Comparison of ENCODE assay signal across 14 mouse cellular contexts in the genomic region with DNA sequence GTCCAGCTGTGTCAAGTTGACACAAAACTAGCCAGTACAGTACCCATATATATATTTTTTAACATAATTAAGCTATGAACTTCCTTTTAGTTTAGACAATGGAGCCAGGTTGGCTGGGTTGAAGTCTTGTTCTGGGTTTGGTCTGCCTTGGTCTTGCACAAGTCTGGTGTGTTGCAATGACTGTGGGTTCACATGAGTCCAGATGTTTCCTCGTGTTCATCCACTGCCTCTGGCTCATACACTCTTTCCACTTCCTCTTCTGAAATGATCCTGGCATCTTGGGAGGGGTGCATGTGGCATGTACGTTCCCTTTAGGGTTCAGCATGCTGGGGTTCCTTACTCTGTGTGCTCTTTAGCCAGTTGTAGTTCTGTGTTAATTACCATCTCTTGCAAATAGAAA. TPM values are rescaled to one million over a fixed set of nuclear protein-coding genes. Genes with fewer than 3 reads are reported as not detected.
DNase-seq lines count a peak whose midpoint lies in the region; ATAC-seq and TF ChIP-seq lines count a peak whose summit lies in the region.
"Had no signal": no experiment of that assay in that cellular context is flagged by ENCODE, and none has a peak within 500 bp of the region (broad histone marks: within the 10 kb centered on the region; RNA-seq: fewer than 3 reads in every experiment).

No protein-coding gene starts in this region.

- H3K9ac ChIP-seq in intestine, embryonic 14.5 days (ENCODE audit: low read length) = no peak overlapping the region
- H3K9ac ChIP-seq in intestine, embryonic 15.5 days = no peak overlapping the region
- H3K9ac ChIP-seq in liver, adult 2 months (ENCODE audit: low read depth, low read length) = no peak overlapping the region
- H3K9ac ChIP-seq: hindbrain, embryonic 13.5 days had no signal

- H3K27me3 ChIP-seq in intestine, embryonic 14.5 days (replicated peaks; ENCODE audit: control insufficient read depth, insufficient read depth, low read length) = no peaks in the 10 kb centered on the region
- no peaks in the 10 kb centered on the region for H3K27me3 ChIP-seq in intestine, embryonic 15.5 days (replicated peaks)
- no peaks in the 10 kb centered on the region for H3K27me3 ChIP-seq in liver, adult 2 months (ENCODE audit: control insufficient read depth, insufficient read depth, low read length)
- H3K27me3 ChIP-seq: hindbrain, embryonic 13.5 days had no signal

- no peak for ATAC-seq in intestine, embryonic 14.5 days (replicated peaks; ENCODE audit: low FRiP score, low TSS enrichment, low read depth)
- ATAC-seq in intestine, embryonic 15.5 days = no peak; the same call in 1 of the 2 replicates
- ATAC-seq in megakaryocyte progenitor cell, adult 5-6 weeks (replicated peaks; ENCODE audit: poor library complexity) = peak; percentile 100
- no peak for ATAC-seq in frontal cortex, adult (ENCODE audit: low TSS enrichment)

- no peak overlapping the region for H3K27ac ChIP-seq in intestine, embryonic 14.5 days (ENCODE audit: low read depth)
- no peak overlapping the region for H3K27ac ChIP-seq in intestine, embryonic 15.5 days
- H3K27ac ChIP-seq in liver, adult 2 months (replicated peaks; ENCODE audit: insufficient read depth, low read depth, low read length) = no peak overlapping the region
- H3K27ac ChIP-seq: forebrain, embryonic 10.5 days; hindbrain, embryonic 13.5 days had no signal

- no peak for TF ChIP-seq POLR2A in liver, adult 2 months (IDR thresholded peaks at IDR 0.05; ENCODE audit: extremely low read depth, insufficient read depth, low read length)

- H3K4me2 ChIP-seq in intestine, embryonic 14.5 days (ENCODE audit: low read length) = no peak overlapping the region
- no peak overlapping the region for H3K4me2 ChIP-seq in intestine, embryonic 15.5 days (replicated peaks)
- H3K4me2 ChIP-seq: hindbrain, embryonic 13.5 days had no signal

- no peak for TF ChIP-seq CTCF in liver, adult 2 months (IDR thresholded peaks at IDR 0.05; ENCODE audit: low read depth, low read length)

- no peaks in the 10 kb centered on the region for H3K79me2 ChIP-seq in liver, adult 2 months (ENCODE audit: control insufficient read depth, insufficient read depth, low read length)

- H3K36me3 ChIP-seq in intestine, embryonic 14.5 days (ENCODE audit: control insufficient read depth, insufficient read depth, low read length) = no peaks in the 10 kb centered on the region
- H3K36me3 ChIP-seq in intestine, embryonic 15.5 days = no peaks in the 10 kb centered on the region
- H3K36me3 ChIP-seq in liver, adult 2 months (ENCODE audit: control insufficient read depth, insufficient read depth, low read length) = no peaks in the 10 kb centered on the region
- H3K36me3 ChIP-seq: forebrain, embryonic 10.5 days; hindbrain, embryonic 13.5 days had no signal

- peak; percentile 33 for DNase-seq in intestine, embryonic 14.5 days (ENCODE audit: low spot score)
- DNase-seq in adrenal gland, postnatal 10 days = peak; percentile 40
- DNase-seq in liver, adult 2 months (ENCODE audit: extremely low read depth, low read depth, low spot score) = peak; percentile 95
- no peak for DNase-seq in B cell, adult 2 months
- no peak for DNase-seq in left cerebral cortex, adult 8-10 months (ENCODE audit: low spot score in 2 of 2)
- DNase-seq: cerebellum, postnatal 25 days; right cerebral cortex, postnatal 14 days; thymus, postnatal 4 days had no signal

- H3K4me1 ChIP-seq in intestine, embryonic 14.5 days (replicated peaks; ENCODE audit: control insufficient read depth, insufficient read depth, low read length) = no peaks in the 10 kb centered on the region
- H3K4me1 ChIP-seq in intestine, embryonic 15.5 days (replicated peaks) = no peaks in the 10 kb centered on the region
- H3K4me1 ChIP-seq in liver, adult 2 months (ENCODE audit: control insufficient read depth, insufficient read depth, low read length) = peaks cover 7% of the 10 kb centered on the region
- H3K4me1 ChIP-seq: hindbrain, embryonic 13.5 days had no signal

- H3K9me3 ChIP-seq in intestine, embryonic 14.5 days (ENCODE audit: control insufficient read depth, low read length) = no peaks in the 10 kb centered on the region
- H3K9me3 ChIP-seq in intestine, embryonic 15.5 days = no peaks in the 10 kb centered on the region
- H3K9me3 ChIP-seq: forebrain, embryonic 10.5 days; hindbrain, embryonic 13.5 days had no signal

- no peak overlapping the region for H3K4me3 ChIP-seq in intestine, embryonic 14.5 days (ENCODE audit: low read depth, low read length)
- no peak overlapping the region for H3K4me3 ChIP-seq in intestine, embryonic 15.5 days (replicated peaks)
- no peak overlapping the region for H3K4me3 ChIP-seq in liver, adult 2 months (ENCODE audit: insufficient read depth, low read depth, low read length)
- H3K4me3 ChIP-seq: forebrain, embryonic 10.5 days; hindbrain, embryonic 13.5 days had no signal

- 72% methylated on average over 2 of the region's 2 CpGs for WGBS in intestine, embryonic 14.5 days
- WGBS in intestine, embryonic 15.5 days = 60% methylated on average over 2 of the region's 2 CpGs
- WGBS in liver, adult 2 months = 16% methylated on average over 2 of the region's 2 CpGs

RNA-seq across cellular contexts. Expression of a gene that starts 10.1 kb away (rescaled TPM):
- polyA plus RNA-seq in intestine, embryonic 14.5 days (2014; fragmentation: Nextera tagmentation; extraction: Ambion mirVana) = 25.6 and 27.0 TPM in 2 replicates
- polyA plus RNA-seq in intestine, embryonic 15.5 days (2015; fragmentation: Nextera tagmentation; extraction: Ambion mirVana) = 12.4 and 13.2 TPM in 2 replicates
- total RNA-seq in adrenal gland, postnatal 10 days (2021) = 100 to 1,000 TPM; 149 to 152 TPM
- 63.3 and 80.9 TPM in 2 replicates for total RNA-seq in liver, adult 2 months (2014; rRNA removed)
- 20.3 and 23.5 TPM in 2 replicates for polyA plus RNA-seq in liver, adult 2 months (2012; rRNA removed)
- total RNA-seq in megakaryocyte progenitor cell, adult 5-6 weeks (2015) = 142 and 148 TPM in 2 replicates
- 59.3 and 60.2 TPM in 2 replicates for total RNA-seq in megakaryocyte progenitor cell, adult 5-6 weeks (2017)
- total RNA-seq in left cerebral cortex, adult 8-10 months (2022) = 100 to 1,000 TPM; 134 to 163 (median 147) TPM

RNA-seq across cellular contexts. Expression of a gene that starts 29.6 kb away (rescaled TPM):
- polyA plus RNA-seq in intestine, embryonic 14.5 days (2014; fragmentation: Nextera tagmentation; extraction: Ambion mirVana) = 121 and 124 TPM in 2 replicates
- 106 and 115 TPM in 2 replicates for polyA plus RNA-seq in intestine, embryonic 15.5 days (2015; fragmentation: Nextera tagmentation; extraction: Ambion mirVana)
- 10 to 100 TPM; 19.9 to 31.3 TPM for total RNA-seq in adrenal gland, postnatal 10 days (2021)
- 8.1 and 13.6 TPM in 2 replicates for total RNA-seq in liver, adult 2 months (2014; rRNA removed)
- 1.4 and 2.9 TPM in 2 replicates for polyA plus RNA-seq in liver, adult 2 months (2012; rRNA removed)
- 185 and 201 TPM in 2 replicates for total RNA-seq in megakaryocyte progenitor cell, adult 5-6 weeks (2015)
- 207 and 229 TPM in 2 replicates for total RNA-seq in megakaryocyte progenitor cell, adult 5-6 weeks (2017)
- 1 to 10 TPM; 2.6 to 6.5 (median 5.6) TPM for total RNA-seq in left cerebral cortex, adult 8-10 months (2022)

RNA-seq across cellular contexts. Expression of a gene that starts 40.0 kb away (rescaled TPM):
- polyA plus RNA-seq in intestine, embryonic 14.5 days (2014; fragmentation: Nextera tagmentation; extraction: Ambion mirVana) = 103 and 118 TPM in 2 replicates
- polyA plus RNA-seq in intestine, embryonic 15.5 days (2015; fragmentation: Nextera tagmentation; extraction: Ambion mirVana) = 162 and 165 TPM in 2 replicates
- 100 to 1,000 TPM; 125 to 155 TPM for total RNA-seq in adrenal gland, postnatal 10 days (2021)
- total RNA-seq in liver, adult 2 months (2014; rRNA removed) = 95.8 and 97.7 TPM in 2 replicates
- polyA plus RNA-seq in liver, adult 2 months (2012; rRNA removed) = 96.4 and 108 TPM in 2 replicates
- 41.4 and 46.0 TPM in 2 replicates for total RNA-seq in megakaryocyte progenitor cell, adult 5-6 weeks (2015)
- total RNA-seq in megakaryocyte progenitor cell, adult 5-6 weeks (2017) = 43.2 and 56.2 TPM in 2 replicates
- 10 to 100 TPM; 83.7 to 90.3 (median 87.8) TPM for total RNA-seq in left cerebral cortex, adult 8-10 months (2022)

RNA-seq across cellular contexts. Expression of a gene that starts 40.1 kb away (rescaled TPM):
- 58.9 and 61.1 TPM in 2 replicates for polyA plus RNA-seq in intestine, embryonic 14.5 days (2014; fragmentation: Nextera tagmentation; extraction: Ambion mirVana)
- 55.9 and 65.0 TPM in 2 replicates for polyA plus RNA-seq in intestine, embryonic 15.5 days (2015; fragmentation: Nextera tagmentation; extraction: Ambion mirVana)
- 10 to 100 TPM; 23.1 to 31.6 TPM for total RNA-seq in adrenal gland, postnatal 10 days (2021)
- 28.9 and 29.4 TPM in 2 replicates for total RNA-seq in liver, adult 2 months (2014; rRNA removed)
- 18.5 and 18.6 TPM in 2 replicates for polyA plus RNA-seq in liver, adult 2 months (2012; rRNA removed)
- 71.0 and 73.2 TPM in 2 replicates for total RNA-seq in megakaryocyte progenitor cell, adult 5-6 weeks (2015)
- total RNA-seq in megakaryocyte progenitor cell, adult 5-6 weeks (2017) = 55.6 and 62.0 TPM in 2 replicates
- total RNA-seq in left cerebral cortex, adult 8-10 months (2022) = 10 to 100 TPM; 19.9 to 25.0 (median 21.5) TPM

RNA-seq across cellular contexts. Expression of a gene that starts 50.3 kb away (rescaled TPM):
- polyA plus RNA-seq in intestine, embryonic 14.5 days (2014; fragmentation: Nextera tagmentation; extraction: Ambion mirVana) = not detected in 2 replicates
- not detected in 2 replicates for polyA plus RNA-seq in intestine, embryonic 15.5 days (2015; fragmentation: Nextera tagmentation; extraction: Ambion mirVana)
- total RNA-seq in adrenal gland, postnatal 10 days (2021) = not detected
- not detected in 2 replicates for total RNA-seq in liver, adult 2 months (2014; rRNA removed)
- not detected in 2 replicates for polyA plus RNA-seq in liver, adult 2 months (2012; rRNA removed)
- not detected in 2 replicates for total RNA-seq in megakaryocyte progenitor cell, adult 5-6 weeks (2015)
- not detected in 2 replicates for total RNA-seq in megakaryocyte progenitor cell, adult 5-6 weeks (2017)
- total RNA-seq in left cerebral cortex, adult 8-10 months (2022) = not detected
- total RNA-seq: left cerebral cortex, postnatal 25 days had no signal
- polyA plus RNA-seq: hindbrain, embryonic 13.5 days had no signal

Comparison
In these comparisons a context has a peak if more than half of its experiments do, and no peak if none do; other contexts are left out.
1. DNase-seq: peak in intestine, embryonic 14.5 days (single experiment), adrenal gland, postnatal 10 days (single experiment) and liver, adult 2 months (single experiment); none in B cell, adult 2 months (0 of 2) and left cerebral cortex, adult 8-10 months (0 of 2).
2. RNA of a gene that starts 29.6 kb away (total RNA-seq): 185 to 229 TPM in megakaryocyte progenitor cell, adult 5-6 weeks; 19.9 to 31.3 TPM in adrenal gland, postnatal 10 days, 8.1 to 13.6 TPM in liver, adult 2 months and 2.6 to 6.5 TPM in left cerebral cortex, adult 8-10 months; every median in the first group is over 4 times any median in the second.